Mouse (Mus musculus) hindbrain, embryonic 12.5 days (tissue): ENCODE data around the gene Fbxo6. TPM values are rescaled to one million over a fixed set of nuclear protein-coding genes. Genes with fewer than 3 reads are reported as not detected.
A peak's percentile ranks its signal among the peaks of the same experiment; 100 is the strongest.

Experiments used
- ATAC-seq: fragments of 200-750 bp; cut with Nextera tagmentation; 2 replicates; pipeline ENCODE4 v1.8.0; 2017; ENCODE audit warnings: moderate TSS enrichment; ENCODE audit not compliant: low FRiP score
- H3K27ac ChIP-seq: fragments of 300-500 bp; sonication (generic); 2 replicates; pipeline ENCODE4 v1.5.1; 2016; ENCODE audit warnings: mild to moderate bottlenecking
- H3K27me3 ChIP-seq: fragments of 300-500 bp; sonication (generic); 2 replicates; pipeline ENCODE4 v1.6.1; 2016; ENCODE audit warnings: mild to moderate bottlenecking
- H3K36me3 ChIP-seq: fragments of 300-500 bp; sonication (generic); 2 replicates; pipeline ENCODE4 v1.6.1; 2016; ENCODE audit warnings: mild to moderate bottlenecking
- H3K4me1 ChIP-seq: fragments of 300-500 bp; sonication (generic); 2 replicates; pipeline ENCODE4 v1.6.1; 2016
- H3K4me2 ChIP-seq: fragments of 300-500 bp; sonication (generic); replicated peaks from 2 replicates; pipeline ENCODE4 v1.6.1; 2016; ENCODE audit warnings: mild to moderate bottlenecking
- H3K4me3 ChIP-seq: fragments of 300-500 bp; sonication (generic); 2 replicates; pipeline ENCODE4 v1.5.1; 2016; ENCODE audit warnings: mild to moderate bottlenecking
- H3K9ac ChIP-seq: fragments of 300-500 bp; sonication (generic); 2 replicates; pipeline ENCODE4 v1.6.1; 2016; ENCODE audit warnings: mild to moderate bottlenecking, moderate library complexity
- H3K9me3 ChIP-seq: fragments of 300-500 bp; sonication (generic); replicated peaks from 2 replicates; pipeline ENCODE4 v1.6.1; 2016; ENCODE audit warnings: mild to moderate bottlenecking
- WGBS: fragments of 180-500 bp; shearing (Covaris S2); methylation state at CpG from one replicate; pipeline ENCODE4 v1.1.7; 2016; 5-methylcytosine and 5-hydroxymethylcytosine counted together
- polyA plus RNA-seq: library from polyadenylated mRNA; unstranded; fragments of >200 nt; fragmentation: Nextera tagmentation; extraction: Ambion mirVana; gene quantifications from 2 replicates; pipeline ENCODE4 v1.2.1, GENCODE M21; 2016

Fbxo6 gene
- polyA plus RNA-seq, 1 experiment from 2014 or later, result 15.9 TPM

- peak overlapping the region; percentile 95 for H3K4me2 ChIP-seq
- H3K4me1 ChIP-seq, result peaks cover 49% of the 10 kb centered on the region
- H3K27me3 ChIP-seq, result peaks cover 46% of the 10 kb centered on the region
- no peaks in the 10 kb centered on the region for H3K9me3 ChIP-seq
- 1% methylated on average over 48 of the region's 55 CpGs for WGBS
- H3K9ac ChIP-seq, result peak overlapping the region; percentile 92
- peak overlapping the region; percentile 70 for H3K4me3 ChIP-seq
- H3K27ac ChIP-seq, result peak overlapping the region; percentile 95
- peak; percentile 93 for ATAC-seq
- H3K36me3 ChIP-seq, result peaks cover 30% of the 10 kb centered on the region
Measured at GRCm38 (mm10) chr4:148159544-148160435, 7.8 kb upstream of the Fbxo6 start.

DNA sequence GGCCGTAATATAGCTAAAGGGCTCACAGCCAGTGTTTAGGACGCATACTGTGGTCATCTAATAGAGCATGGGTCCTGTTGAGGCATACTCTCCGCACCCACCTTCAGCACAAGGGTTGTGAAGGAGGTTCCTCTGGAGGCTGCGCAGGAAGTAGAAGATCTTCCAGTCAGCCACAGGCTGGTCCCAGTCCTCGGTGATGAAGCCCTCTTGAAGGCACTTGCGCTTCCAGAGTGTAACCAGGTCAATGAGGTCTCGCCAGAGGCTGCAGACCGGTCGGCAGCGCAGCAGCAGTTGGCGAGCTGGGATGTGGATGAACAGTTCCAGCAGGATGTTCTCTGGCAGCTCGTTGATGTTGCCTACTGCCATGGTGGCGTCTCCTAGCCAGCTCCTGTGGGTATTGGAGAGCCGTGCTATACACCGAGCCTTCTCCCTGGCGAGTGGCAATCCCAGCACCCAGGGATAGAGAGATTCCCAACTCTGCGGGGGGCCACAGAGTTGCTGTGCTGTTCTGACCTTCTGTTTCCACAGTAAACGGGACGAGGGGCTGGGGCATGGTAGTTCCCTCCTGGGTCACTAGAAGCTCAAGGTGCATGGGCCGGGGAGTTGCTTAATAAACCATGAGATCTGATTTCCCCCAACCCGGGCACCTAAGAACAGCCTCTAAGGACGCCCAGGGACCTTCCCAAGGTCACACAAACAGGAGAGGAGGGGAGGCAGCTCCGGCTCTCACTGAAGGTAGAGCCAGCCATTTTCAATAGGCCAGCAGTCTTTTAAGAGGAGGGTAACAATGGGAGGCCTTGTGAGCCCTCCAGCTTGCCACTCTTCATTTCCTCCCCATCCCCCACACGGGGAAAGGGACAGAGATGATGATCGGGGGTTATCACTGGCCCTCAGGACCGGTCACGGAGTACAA is 6.8 kb upstream of the Fbxo6 start:
- ATAC-seq, result peak; percentile 29
- peaks cover 35% of the 10 kb centered on the region for H3K27me3 ChIP-seq
- H3K9ac ChIP-seq, result peak overlapping the region; percentile 92
- H3K9me3 ChIP-seq, result no peaks in the 10 kb centered on the region
- H3K27ac ChIP-seq, result peak overlapping the region; percentile 95
- 21% methylated on average over 27 of the region's 27 CpGs for whole genome bisulfite sequencing
- peaks cover 39% of the 10 kb centered on the region for H3K4me1 ChIP-seq
- peak overlapping the region; percentile 95 for H3K4me2 ChIP-seq
- H3K36me3 ChIP-seq, result peaks cover 34% of the 10 kb centered on the region
- H3K4me3 ChIP-seq, result peak overlapping the region; percentile 70

- Histone ChIP-seq H3K27me3 (no peaks in the 10 kb centered on the region), H3K9ac (no peak overlapping the region), H3K4me1 (peaks cover 30% of the 10 kb centered on the region), H3K9me3 (no peaks in the 10 kb centered on the region), H3K4me2 (no peak overlapping the region), H3K36me3 (peaks cover 44% of the 10 kb centered on the region), H3K4me3 (no peak overlapping the region), H3K27ac (no peak overlapping the region)
- ATAC-seq, result no peak
- WGBS, result 59% methylated on average over 3 of the region's 3 CpGs
Measured at GRCm38 (mm10) chr4:148154982-148155381, 3.0 kb upstream of the Fbxo6 start.

- Histone ChIP-seq H3K9me3 (no peaks in the 10 kb centered on the region), H3K4me2 (no peak overlapping the region), H3K4me3 (no peak overlapping the region), H3K4me1 (peaks cover 32% of the 10 kb centered on the region), H3K27ac (no peak overlapping the region), H3K36me3 (peaks cover 46% of the 10 kb centered on the region), H3K27me3 (no peaks in the 10 kb centered on the region), H3K9ac (no peak overlapping the region)
- no peak for ATAC-seq
- WGBS, result 94% methylated on average over 4 of the region's 4 CpGs
Measured at GRCm38 (mm10) chr4:148154006-148154405, 2.1 kb upstream of the Fbxo6 start.

- peak overlapping the region; percentile 18; the same call in 1 of the 2 replicates for H3K27ac ChIP-seq
- ATAC-seq, result no peak
- peaks cover 45% of the 10 kb centered on the region for H3K36me3 ChIP-seq
- H3K4me1 ChIP-seq, result peaks cover 22% of the 10 kb centered on the region
- WGBS, result 85% methylated on average over 5 of the region's 5 CpGs
- H3K27me3 ChIP-seq, result no peaks in the 10 kb centered on the region
- H3K4me3 ChIP-seq, result no peak overlapping the region
- no peak overlapping the region for H3K4me2 ChIP-seq
- H3K9me3 ChIP-seq, result no peaks in the 10 kb centered on the region
- no peak overlapping the region for H3K9ac ChIP-seq
Measured at GRCm38 (mm10) chr4:148152547-148152946, 607 bp upstream of the Fbxo6 start.

DNA sequence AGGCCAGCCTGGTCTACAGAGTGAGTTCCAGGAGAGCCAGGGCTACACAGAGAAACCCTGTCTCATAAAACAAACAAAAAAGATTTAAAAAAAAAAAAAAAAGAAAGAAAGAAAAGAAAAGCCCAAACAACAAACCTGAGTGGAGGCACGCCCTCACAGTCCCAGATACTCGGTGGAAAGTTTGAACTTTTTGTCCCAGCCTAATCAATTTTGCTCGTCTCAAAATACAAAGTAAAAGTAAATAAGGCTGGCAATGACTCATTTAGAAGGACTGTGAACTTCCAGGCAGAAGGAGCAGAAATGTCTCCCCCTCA is 1.0 kb downstream of the Fbxo6 start:
- Histone ChIP-seq H3K4me2 (peak overlapping the region; percentile 82), H3K9me3 (no peaks in the 10 kb centered on the region), H3K36me3 (peaks cover 42% of the 10 kb centered on the region), H3K9ac (peak overlapping the region; percentile 64; the same call in 1 of the 2 replicates), H3K27me3 (no peaks in the 10 kb centered on the region), H3K27ac (no peak overlapping the region; the same call in 1 of the 2 replicates), H3K4me1 (peaks cover 15% of the 10 kb centered on the region), H3K4me3 (peak overlapping the region; percentile 48)
- WGBS, result 46% methylated on average over 3 of the region's 3 CpGs
- ATAC-seq, result no peak

DNA sequence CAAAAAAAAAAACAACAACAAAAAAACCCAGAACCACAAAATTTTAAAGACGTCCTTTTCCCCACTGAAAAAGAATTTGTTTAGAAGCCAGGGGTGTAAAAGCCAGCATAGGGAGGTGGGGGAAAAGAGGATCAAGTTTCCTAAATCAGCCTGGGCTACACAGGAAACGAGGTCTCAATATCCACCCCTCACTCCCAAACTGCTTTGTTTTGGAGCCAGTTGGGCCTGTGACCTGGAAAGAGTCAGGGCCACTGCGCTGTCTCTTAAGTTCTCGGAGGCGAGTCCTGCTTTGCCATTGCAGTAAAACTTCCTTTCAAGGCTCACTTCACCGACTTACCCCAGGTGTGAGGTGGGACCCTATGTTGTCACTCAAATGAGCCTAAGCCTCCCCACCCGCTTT is 1.7 kb downstream of the Fbxo6 start:
- Histone ChIP-seq H3K9ac (0 out of 2 replicates have a peak overlapping the region, but pooled peaks have one; percentile 8), H3K4me1 (peaks cover 14% of the 10 kb centered on the region), H3K4me2 (no peak overlapping the region), H3K27me3 (no peaks in the 10 kb centered on the region), H3K4me3 (no peak overlapping the region), H3K9me3 (no peaks in the 10 kb centered on the region), H3K27ac (no peak overlapping the region), H3K36me3 (peaks cover 42% of the 10 kb centered on the region)
- no peak for ATAC-seq
- WGBS, result 53% methylated on average over 7 of the region's 7 CpGs

DNA sequence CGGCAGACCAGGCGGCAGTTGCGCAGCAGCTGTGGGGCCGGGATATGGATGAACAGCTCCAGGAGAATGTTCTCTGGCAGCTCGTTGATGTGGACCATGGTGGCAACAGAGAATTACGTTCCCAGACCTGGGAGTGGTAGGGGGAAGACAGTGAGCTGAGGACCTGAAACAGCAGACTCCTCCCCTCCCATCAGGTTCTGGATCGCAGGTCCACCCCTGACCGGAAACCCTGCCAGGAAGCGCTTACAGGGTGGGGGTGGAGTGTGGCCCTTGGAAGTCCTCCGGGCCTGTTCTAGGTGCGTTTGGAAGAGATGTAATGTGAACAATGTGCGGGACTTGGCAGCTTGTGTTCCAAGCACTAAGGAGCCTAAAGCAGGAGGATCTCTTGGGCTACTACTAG is 2.4 kb downstream of the Fbxo6 start:
- Histone ChIP-seq H3K36me3 (peaks cover 48% of the 10 kb centered on the region), H3K4me1 (peaks cover 14% of the 10 kb centered on the region)

DNA sequence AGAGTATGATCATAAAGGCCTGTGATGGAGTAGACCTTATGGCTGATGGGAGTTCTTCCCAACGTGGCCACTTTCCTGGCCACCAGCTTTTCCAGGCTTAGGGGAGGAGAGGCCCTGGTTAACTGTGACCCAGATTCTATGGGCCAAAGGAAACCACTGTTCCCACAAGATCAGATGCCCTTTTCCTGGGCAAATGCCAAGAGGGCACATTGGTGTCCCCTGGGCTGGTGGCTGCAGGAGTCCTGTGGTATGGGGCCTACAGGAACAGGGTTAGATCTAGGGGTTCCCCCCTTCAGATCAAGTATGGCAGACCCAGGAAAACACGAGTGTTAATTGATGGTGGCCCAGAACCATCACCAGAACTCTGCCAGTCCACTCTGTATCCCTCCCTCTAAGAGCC is 4.2 kb downstream of the Fbxo6 start:
- ATAC-seq, result no peak
- Histone ChIP-seq H3K9me3 (no peaks in the 10 kb centered on the region), H3K4me1 (peaks cover 14% of the 10 kb centered on the region), H3K4me3 (no peak overlapping the region), H3K9ac (no peak overlapping the region), H3K27me3 (no peaks in the 10 kb centered on the region), H3K36me3 (peaks cover 40% of the 10 kb centered on the region), H3K27ac (no peak overlapping the region), H3K4me2 (no peak overlapping the region)
- 93% methylated on average over 2 of the region's 2 CpGs for WGBS

More for the DNA sequence above, 2.4 kb downstream of the Fbxo6 start:
- no peak overlapping the region for H3K4me2 ChIP-seq
- H3K9ac ChIP-seq, result no peak overlapping the region
- WGBS, result 69% methylated on average over 12 of the region's 12 CpGs
- H3K4me3 ChIP-seq, result no peak overlapping the region
- no peak for ATAC-seq
- H3K9me3 ChIP-seq, result no peaks in the 10 kb centered on the region
- H3K27ac ChIP-seq, result no peak overlapping the region
- no peaks in the 10 kb centered on the region for H3K27me3 ChIP-seq

DNA sequence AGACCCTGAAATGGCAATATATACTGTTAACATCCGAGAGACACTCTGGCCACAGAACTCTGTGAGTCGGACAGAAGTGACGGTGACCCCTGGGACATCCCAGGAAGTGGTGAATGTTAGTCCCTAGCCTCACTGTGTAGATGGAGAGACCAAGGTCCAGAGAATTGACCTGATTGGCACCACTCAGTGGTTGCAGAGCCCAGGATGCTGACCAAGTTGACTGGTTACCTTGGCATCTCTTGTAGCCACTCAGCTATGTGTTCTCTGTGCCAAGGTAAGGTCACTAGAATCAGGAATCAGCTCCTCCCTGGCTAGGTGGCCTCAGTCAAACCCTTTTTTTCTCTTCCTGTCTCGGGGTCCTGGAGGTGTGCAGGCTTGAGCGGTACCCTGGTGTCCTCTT is 8.2 kb downstream of the Fbxo6 start:
- Histone ChIP-seq H3K4me3 (no peak overlapping the region), H3K9ac (no peak overlapping the region), H3K9me3 (no peaks in the 10 kb centered on the region), H3K36me3 (peaks cover 38% of the 10 kb centered on the region), H3K27me3 (0 out of 2 replicates have a peak, but pooled peaks cover under 1% of the 10 kb centered on the region), H3K4me1 (peaks cover 16% of the 10 kb centered on the region), H3K4me2 (no peak overlapping the region), H3K27ac (no peak overlapping the region)
- WGBS, result 89% methylated on average over 5 of the region's 5 CpGs
- ATAC-seq, result no peak

DNA sequence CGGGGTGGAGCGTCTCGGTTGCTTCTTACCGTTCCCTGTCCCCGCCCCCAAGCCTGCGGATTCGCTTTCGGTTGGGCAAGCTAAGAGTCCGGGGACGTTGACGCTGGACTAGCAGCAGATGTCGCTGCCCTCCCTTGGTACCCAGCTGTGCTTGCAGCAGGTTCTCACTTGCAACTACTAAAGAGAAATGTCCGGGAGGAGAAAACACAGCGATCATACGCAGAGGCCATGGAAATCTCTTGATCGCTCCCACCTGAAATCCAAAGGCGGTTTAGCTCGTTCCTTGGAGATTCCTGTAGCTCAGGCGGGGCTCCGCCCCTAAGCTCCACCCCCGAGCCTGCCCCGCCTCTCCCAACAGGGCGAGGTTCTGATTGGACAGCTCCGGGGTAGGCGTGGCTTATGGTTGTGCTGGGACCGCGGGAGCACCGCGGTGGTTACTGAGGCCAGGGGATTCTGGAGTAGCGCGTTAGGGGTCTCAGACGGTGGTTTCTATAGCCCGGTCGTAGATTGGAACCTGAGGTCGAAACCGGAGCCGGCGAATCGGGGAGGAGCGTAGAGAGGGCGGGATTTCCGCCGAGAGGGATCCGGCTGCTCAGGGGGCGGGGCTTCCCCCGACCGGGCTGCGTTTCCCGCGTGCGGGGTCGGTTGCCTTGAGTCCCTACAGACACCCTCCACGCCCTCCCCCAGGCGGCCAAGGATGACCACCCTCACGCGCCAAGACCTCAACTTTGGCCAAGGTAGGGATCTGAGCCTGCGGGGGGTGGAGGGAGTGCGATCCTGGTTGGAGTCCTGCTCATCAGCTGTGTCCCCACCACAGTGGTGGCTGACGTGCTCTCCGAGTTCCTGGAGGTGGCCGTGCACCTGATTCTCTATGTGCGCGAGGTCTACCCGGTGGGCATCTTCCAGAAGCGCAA is 11.6 kb downstream of the Fbxo6 start:
- ATAC-seq, result peak; percentile 95
- Histone ChIP-seq H3K9ac (peak overlapping the region; percentile 79), H3K4me1 (peaks cover 22% of the 10 kb centered on the region), H3K4me2 (peak overlapping the region; percentile 84), H3K36me3 (peaks cover 14% of the 10 kb centered on the region), H3K9me3 (no peaks in the 10 kb centered on the region), H3K27me3 (peaks cover 7% of the 10 kb centered on the region; the same call in 1 of the 2 replicates), H3K4me3 (peak overlapping the region; percentile 65), H3K27ac (peak overlapping the region; percentile 91)
- WGBS, result under 1% methylated on average over 65 of the region's 65 CpGs
